Mouse (Mus musculus): ENCODE data around the gene Oasl1. TPM values are rescaled to one million over a fixed set of nuclear protein-coding genes. Genes with fewer than 3 reads are reported as not detected.
"Not testable (repeated sequence)": the region's sequence is repeated elsewhere in the genome, so short reads cannot be mapped to it uniquely, and the experiment has no call there.

Oasl1 gene
- polyA plus RNA-seq, 1 experiment from 2014 or later: 0.52 TPM

- not testable (repeated sequence) for H3K4me3 ChIP-seq (ENCODE audit: low read depth, low read length); H3K4me1 ChIP-seq (ENCODE audit: control insufficient read depth, insufficient read depth, low read length); H3K9ac ChIP-seq (replicated peaks; ENCODE audit: low read depth, low read length); ATAC-seq (ENCODE audit: low read depth); H3K36me3 ChIP-seq (ENCODE audit: control insufficient read depth, insufficient read depth, low read length); H3K27ac ChIP-seq (ENCODE audit: low read depth, low read length); H3K27me3 ChIP-seq (ENCODE audit: control insufficient read depth, insufficient read depth, low read length); H3K9me3 ChIP-seq (ENCODE audit: control insufficient read depth, low read length); H3K4me2 ChIP-seq (ENCODE audit: low read depth, low read length)
- WGBS: 64% methylated on average over 3 of the region's 3 CpGs
Measured at GRCm38 (mm10) chr5:114941138-114941537, 18.1 kb downstream of the Oasl1 start.

GRCm38 (mm10) chr5:114942074-114942765, 19.2 kb downstream of the Oasl1 start, which contains the start of gene 2210016L21Rik:
Gene 2210016L21Rik (plus strand): TSS chr5:114942158.
- peak within 1 kb of the TSS; percentile 92 for H3K9ac ChIP-seq (replicated peaks; ENCODE audit: low read depth, low read length)
- peak within 1 kb of the TSS; percentile 76 for H3K4me2 ChIP-seq (ENCODE audit: low read depth, low read length)
- peaks cover 16% of the 10 kb centered on the region for H3K36me3 ChIP-seq (ENCODE audit: control insufficient read depth, insufficient read depth, low read length)
- peak; percentile 94 for ATAC-seq (ENCODE audit: low read depth)
- H3K9me3 ChIP-seq (ENCODE audit: control insufficient read depth, low read length): no peaks in the 10 kb centered on the region
- under 1% methylated on average over 39 of the region's 39 CpGs for WGBS
- peaks cover 8% of the 10 kb centered on the region; the same call in 1 of the 2 replicates for H3K4me1 ChIP-seq (ENCODE audit: control insufficient read depth, insufficient read depth, low read length)
- peak within 1 kb of the TSS; percentile 88 for H3K4me3 ChIP-seq (ENCODE audit: low read depth, low read length)
- H3K27ac ChIP-seq (ENCODE audit: low read depth, low read length): peak within 1 kb of the TSS; percentile 90
- H3K27me3 ChIP-seq (ENCODE audit: control insufficient read depth, insufficient read depth, low read length): no peaks in the 10 kb centered on the region

- H3K9ac ChIP-seq (replicated peaks; ENCODE audit: low read depth, low read length): peak overlapping the region; percentile 92
- peak overlapping the region; percentile 76 for H3K4me2 ChIP-seq (ENCODE audit: low read depth, low read length)
- H3K27me3 ChIP-seq (ENCODE audit: control insufficient read depth, insufficient read depth, low read length): no peaks in the 10 kb centered on the region
- H3K36me3 ChIP-seq (ENCODE audit: control insufficient read depth, insufficient read depth, low read length): peaks cover 21% of the 10 kb centered on the region
- peak overlapping the region; percentile 88 for H3K4me3 ChIP-seq (ENCODE audit: low read depth, low read length)
- no peaks in the 10 kb centered on the region for H3K9me3 ChIP-seq (ENCODE audit: control insufficient read depth, low read length)
- 45% methylated on average over 4 of the region's 4 CpGs for WGBS
- no peak for ATAC-seq (ENCODE audit: low read depth)
- H3K27ac ChIP-seq (ENCODE audit: low read depth, low read length): peak overlapping the region; percentile 90; the same call in 1 of the 2 replicates
- H3K4me1 ChIP-seq (ENCODE audit: control insufficient read depth, insufficient read depth, low read length): peaks cover 8% of the 10 kb centered on the region; the same call in 1 of the 2 replicates
Measured at GRCm38 (mm10) chr5:114942766-114943130, 19.7 kb downstream of the Oasl1 start.

GRCm38 (mm10) chr5:114945072-114945471, 22.0 kb downstream of the Oasl1 start:
- 94% methylated on average over 10 of the region's 10 CpGs for WGBS
- ATAC-seq (ENCODE audit: low read depth): no peak
- no peak overlapping the region for H3K4me2 ChIP-seq (ENCODE audit: low read depth, low read length)
- H3K9me3 ChIP-seq (ENCODE audit: control insufficient read depth, low read length): no peaks in the 10 kb centered on the region
- no peaks in the 10 kb centered on the region for H3K27me3 ChIP-seq (ENCODE audit: control insufficient read depth, insufficient read depth, low read length)
- H3K9ac ChIP-seq (replicated peaks; ENCODE audit: low read depth, low read length): no peak overlapping the region
- H3K4me3 ChIP-seq (ENCODE audit: low read depth, low read length): no peak overlapping the region
- no peak overlapping the region for H3K27ac ChIP-seq (ENCODE audit: low read depth, low read length)
- H3K4me1 ChIP-seq (ENCODE audit: control insufficient read depth, insufficient read depth, low read length): peaks cover 8% of the 10 kb centered on the region; the same call in 1 of the 2 replicates
- H3K36me3 ChIP-seq (ENCODE audit: control insufficient read depth, insufficient read depth, low read length): peaks cover 30% of the 10 kb centered on the region

GRCm38 (mm10) chr5:114948891-114949290, 25.9 kb downstream of the Oasl1 start:
- H3K9ac ChIP-seq (replicated peaks; ENCODE audit: low read depth, low read length): no peak overlapping the region
- H3K27me3 ChIP-seq (ENCODE audit: control insufficient read depth, insufficient read depth, low read length): no peaks in the 10 kb centered on the region
- H3K4me1 ChIP-seq (ENCODE audit: control insufficient read depth, insufficient read depth, low read length): no peaks in the 10 kb centered on the region
- ATAC-seq (ENCODE audit: low read depth): no peak
- no peaks in the 10 kb centered on the region for H3K9me3 ChIP-seq (ENCODE audit: control insufficient read depth, low read length)
- 42% methylated on average over 6 of the region's 6 CpGs for WGBS
- no peak overlapping the region for H3K4me3 ChIP-seq (ENCODE audit: low read depth, low read length)
- H3K4me2 ChIP-seq (ENCODE audit: low read depth, low read length): no peak overlapping the region
- no peak overlapping the region for H3K27ac ChIP-seq (ENCODE audit: low read depth, low read length)
- H3K36me3 ChIP-seq (ENCODE audit: control insufficient read depth, insufficient read depth, low read length): peaks cover 30% of the 10 kb centered on the region

GRCm38 (mm10) chr5:114949316-114949715, 26.3 kb downstream of the Oasl1 start:
- Histone ChIP-seq H3K27ac (ENCODE audit: low read depth, low read length) (peak overlapping the region; percentile 28), H3K9me3 (ENCODE audit: control insufficient read depth, low read length) (no peaks in the 10 kb centered on the region), H3K4me3 (ENCODE audit: low read depth, low read length) (no peak overlapping the region), H3K36me3 (ENCODE audit: control insufficient read depth, insufficient read depth, low read length) (peaks cover 30% of the 10 kb centered on the region), H3K27me3 (ENCODE audit: control insufficient read depth, insufficient read depth, low read length) (no peaks in the 10 kb centered on the region), H3K9ac (replicated peaks; ENCODE audit: low read depth, low read length) (no peak overlapping the region), H3K4me2 (ENCODE audit: low read depth, low read length) (no peak overlapping the region), H3K4me1 (ENCODE audit: control insufficient read depth, insufficient read depth, low read length) (no peaks in the 10 kb centered on the region)
- no peak for ATAC-seq (ENCODE audit: low read depth)
- WGBS: 49% methylated on average over 5 of the region's 5 CpGs

- Histone ChIP-seq H3K9me3 (ENCODE audit: control insufficient read depth, low read length) (no peaks in the 10 kb centered on the region), H3K27ac (ENCODE audit: low read depth, low read length) (peak overlapping the region; percentile 28; the same call in 1 of the 2 replicates), H3K36me3 (ENCODE audit: control insufficient read depth, insufficient read depth, low read length) (peaks cover 30% of the 10 kb centered on the region), H3K27me3 (ENCODE audit: control insufficient read depth, insufficient read depth, low read length) (no peaks in the 10 kb centered on the region), H3K4me2 (ENCODE audit: low read depth, low read length) (no peak overlapping the region), H3K9ac (replicated peaks; ENCODE audit: low read depth, low read length) (no peak overlapping the region), H3K4me1 (ENCODE audit: control insufficient read depth, insufficient read depth, low read length) (no peaks in the 10 kb centered on the region), H3K4me3 (ENCODE audit: low read depth, low read length) (no peak overlapping the region)
- no peak for ATAC-seq (ENCODE audit: low read depth)
- 68% methylated on average over 9 of the region's 9 CpGs for WGBS
Measured at GRCm38 (mm10) chr5:114949812-114950211, 26.8 kb downstream of the Oasl1 start.

- Histone ChIP-seq H3K36me3 (ENCODE audit: control insufficient read depth, insufficient read depth, low read length) (peaks cover 28% of the 10 kb centered on the region), H3K27me3 (ENCODE audit: control insufficient read depth, insufficient read depth, low read length) (no peaks in the 10 kb centered on the region), H3K4me1 (ENCODE audit: control insufficient read depth, insufficient read depth, low read length) (no peaks in the 10 kb centered on the region), H3K27ac (ENCODE audit: low read depth, low read length) (no peak overlapping the region), H3K4me2 (ENCODE audit: low read depth, low read length) (no peak overlapping the region), H3K4me3 (ENCODE audit: low read depth, low read length) (no peak overlapping the region), H3K9me3 (ENCODE audit: control insufficient read depth, low read length) (no peaks in the 10 kb centered on the region), H3K9ac (replicated peaks; ENCODE audit: low read depth, low read length) (no peak overlapping the region)
- ATAC-seq (ENCODE audit: low read depth): 0 out of 2 replicates have a peak, but pooled peaks have one; percentile 21
- 72% methylated on average over 12 of the region's 12 CpGs for WGBS
Measured at GRCm38 (mm10) chr5:114950669-114951068, 27.6 kb downstream of the Oasl1 start.

GRCm38 (mm10) chr5:114951279-114951880, 28.3 kb downstream of the Oasl1 start:
- Histone ChIP-seq H3K27me3 (ENCODE audit: control insufficient read depth, insufficient read depth, low read length) (no peaks in the 10 kb centered on the region), H3K9me3 (ENCODE audit: control insufficient read depth, low read length) (no peaks in the 10 kb centered on the region), H3K4me1 (ENCODE audit: control insufficient read depth, insufficient read depth, low read length) (no peaks in the 10 kb centered on the region), H3K36me3 (ENCODE audit: control insufficient read depth, insufficient read depth, low read length) (peaks cover 21% of the 10 kb centered on the region), H3K4me3 (ENCODE audit: low read depth, low read length) (no peak overlapping the region), H3K4me2 (ENCODE audit: low read depth, low read length) (no peak overlapping the region), H3K9ac (replicated peaks; ENCODE audit: low read depth, low read length) (no peak overlapping the region), H3K27ac (ENCODE audit: low read depth, low read length) (no peak overlapping the region)
- 82% methylated on average over 21 of the region's 21 CpGs for WGBS
- ATAC-seq (ENCODE audit: low read depth): no peak
